Mouse (Mus musculus): ENCODE results near the gene Sec31a.

DNA sequence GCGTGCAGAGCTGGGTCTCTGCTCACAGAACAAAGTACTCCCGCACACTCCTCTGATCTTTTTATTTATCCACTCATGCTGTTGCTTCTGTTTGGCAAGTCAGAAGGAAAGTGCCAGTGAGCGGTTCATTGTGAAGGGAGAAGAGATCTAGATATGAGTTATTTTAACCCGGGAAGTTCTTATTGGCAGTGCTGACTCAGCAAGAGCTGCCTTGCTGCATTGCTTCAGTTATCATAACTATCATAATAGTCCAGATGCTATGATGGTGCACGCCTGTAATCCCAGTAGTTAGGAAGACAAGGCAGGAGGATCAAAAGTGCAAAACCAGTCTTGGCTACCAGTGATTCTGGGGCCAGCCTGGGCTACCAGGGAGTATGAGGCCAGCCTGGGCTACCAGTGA lies 103.6 kb downstream of the Sec31a start:
- TF ChIP-seq CTCF (IDR thresholded peaks at IDR 0.05; ENCODE audit: insufficient read depth, low read length) (no peak), POLR2A (IDR thresholded peaks at IDR 0.05; ENCODE audit: borderline replicate concordance, extremely low read depth, low read depth, low read length) (no peak)

Data from lung, adult 2 months (tissue).